Mouse (Mus musculus): ENCODE measurements at regions not wholly inside any gene's neighbourhood (a gene's known extent, or its start where the extent isn't known, plus 50 kb on each side); places are given as distances from the start of the nearest gene placed in this dataset.

GRCm38 (mm10) chr1:122607309-122607708, 1039.5 kb upstream of the Ddx18 start:
- DNase-seq = no peak

- DNase-seq = no peak
Measured at GRCm38 (mm10) chr1:122575954-122576353, 1008.2 kb upstream of the Ddx18 start.

GRCm38 (mm10) chr1:122551596-122551995, 983.8 kb upstream of the Ddx18 start:
- DNase-seq = no peak

- no peak for DNase-seq
Measured at GRCm38 (mm10) chr1:122509580-122509979, 941.8 kb upstream of the Ddx18 start.

GRCm38 (mm10) chr1:122501707-122502106, 933.9 kb upstream of the Ddx18 start:
- no peak for DNase-seq

GRCm38 (mm10) chr1:122478003-122478402, 910.2 kb upstream of the Ddx18 start:
- DNase-seq = no peak

- no peak for DNase-seq
Measured at GRCm38 (mm10) chr1:122463931-122464330, 896.1 kb upstream of the Ddx18 start.

GRCm38 (mm10) chr1:122459056-122459455, 891.3 kb upstream of the Ddx18 start:
- DNase-seq = no peak

GRCm38 (mm10) chr1:122454881-122455280, 887.1 kb upstream of the Ddx18 start:
- no peak for DNase-seq

GRCm38 (mm10) chr1:122453617-122454016, 885.8 kb upstream of the Ddx18 start:
- DNase-seq = no peak

- DNase-seq = no peak
Measured at GRCm38 (mm10) chr1:122439358-122439757, 871.6 kb upstream of the Ddx18 start.

- no peak for DNase-seq
Measured at GRCm38 (mm10) chr1:122423503-122423902, 855.7 kb upstream of the Ddx18 start.

- no peak for DNase-seq
Measured at GRCm38 (mm10) chr1:122396342-122396741, 828.6 kb upstream of the Ddx18 start.

- DNase-seq = no peak
Measured at GRCm38 (mm10) chr1:122393660-122394355, 826.0 kb upstream of the Ddx18 start.

GRCm38 (mm10) chr1:122357015-122357414, 789.2 kb upstream of the Ddx18 start:
- peak; percentile 78 for DNase-seq

- DNase-seq = no peak
Measured at GRCm38 (mm10) chr1:122351530-122351929, 783.7 kb upstream of the Ddx18 start.

- no peak for DNase-seq
Measured at GRCm38 (mm10) chr1:122333267-122333666, 765.5 kb upstream of the Ddx18 start.

- no peak for DNase-seq
Measured at GRCm38 (mm10) chr1:122328276-122328675, 760.5 kb upstream of the Ddx18 start.
